17 mouse cellular contexts compared by ENCODE assay signal in the genomic region with DNA sequence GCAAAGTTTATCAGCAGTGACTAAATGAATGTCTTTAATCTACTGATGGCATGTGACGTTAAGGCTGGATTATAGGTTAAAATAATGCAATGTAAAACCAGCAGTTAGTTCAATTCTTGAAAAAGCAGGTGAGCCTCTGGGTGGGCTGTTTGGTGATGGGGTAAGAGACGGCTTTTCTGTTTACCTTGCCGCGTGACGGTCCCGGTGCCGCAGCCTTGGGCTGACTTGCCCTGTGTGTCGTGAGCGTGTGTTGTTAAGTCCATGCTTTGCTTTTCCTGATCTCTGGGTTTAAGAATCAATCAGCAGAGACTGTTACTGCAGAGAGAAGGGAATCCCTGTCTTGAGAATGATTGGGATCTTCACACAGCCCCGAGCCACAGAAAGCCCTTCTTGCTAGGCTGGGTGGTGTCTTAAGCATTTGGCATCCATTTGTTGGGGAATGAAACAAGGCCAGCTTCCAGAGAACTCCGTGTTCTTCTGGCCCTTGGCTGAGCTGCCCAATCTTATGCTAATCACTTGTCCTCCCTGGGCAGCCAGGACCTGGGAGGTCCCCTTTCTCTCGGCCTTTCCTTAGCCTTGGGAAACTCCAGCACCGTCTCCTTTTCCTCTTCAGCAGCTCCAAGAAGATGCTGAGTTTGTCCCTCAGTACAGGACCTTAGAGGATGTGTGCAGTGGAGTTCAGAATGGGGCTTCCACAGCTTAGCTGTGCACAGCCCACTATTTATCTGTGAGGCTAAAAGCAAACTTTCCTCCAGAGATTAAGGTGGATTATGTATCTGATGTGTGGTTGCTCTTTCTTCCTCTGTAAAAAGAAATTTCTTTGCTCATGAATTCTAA. TPM values are rescaled to one million over a fixed set of nuclear protein-coding genes. Genes with fewer than 3 reads are reported as not detected.
DNase-seq lines count a peak whose midpoint lies in the region; ATAC-seq and TF ChIP-seq lines count a peak whose summit lies in the region.
"Had no signal": no experiment of that assay in that cellular context is flagged by ENCODE, and none has a peak within 500 bp of the region (broad histone marks: within the 10 kb centered on the region; RNA-seq: fewer than 3 reads in every experiment).

No protein-coding gene starts in this region.

- no peak overlapping the region for H3K4me3 ChIP-seq in hindbrain, postnatal 0 days (ENCODE audit: low read length)
- H3K4me3 ChIP-seq in hindbrain, embryonic 12.5 days = no peak overlapping the region
- no peak overlapping the region for H3K4me3 ChIP-seq in cortical plate, adult 2 months (ENCODE audit: insufficient read depth, low read length)
- H3K4me3 ChIP-seq in olfactory bulb, adult 2 months (ENCODE audit: insufficient read depth, low read depth, low read length) = no peak overlapping the region
- no peak overlapping the region for H3K4me3 ChIP-seq in kidney, embryonic 16.5 days (ENCODE audit: low read length)

- H3K27ac ChIP-seq in hindbrain, postnatal 0 days = peak overlapping the region; percentile 67
- no peak overlapping the region for H3K27ac ChIP-seq in hindbrain, embryonic 12.5 days
- peak overlapping the region; percentile 50; the same call in 1 of the 2 replicates for H3K27ac ChIP-seq in cortical plate, adult 2 months (ENCODE audit: insufficient read depth, low read length)
- peak overlapping the region; percentile 25 for H3K27ac ChIP-seq in olfactory bulb, adult 2 months (ENCODE audit: insufficient read depth, low read depth, low read length)
- no peak overlapping the region for H3K27ac ChIP-seq in kidney, embryonic 16.5 days (ENCODE audit: low read length)

- TF ChIP-seq CTCF in hindbrain, postnatal 0 days (IDR thresholded peaks at IDR 0.05; ENCODE audit: low read depth) = no peak
- no peak for TF ChIP-seq CTCF in cortical plate, adult 2 months (IDR thresholded peaks at IDR 0.05; ENCODE audit: extremely low read depth, insufficient read depth, low read length)
- no peak for TF ChIP-seq CTCF in olfactory bulb, adult 2 months (IDR thresholded peaks at IDR 0.05; ENCODE audit: insufficient read depth, low read depth, low read length)

- ATAC-seq in hindbrain, postnatal 0 days = peak; percentile 85
- no peak for ATAC-seq in hindbrain, embryonic 12.5 days (ENCODE audit: low FRiP score)
- no peak for ATAC-seq in kidney, embryonic 16.5 days (ENCODE audit: low FRiP score, low TSS enrichment)
- ATAC-seq: intestine, postnatal 0 days had no signal

- peaks cover 12% of the 10 kb centered on the region; the same call in 1 of the 2 replicates for H3K36me3 ChIP-seq in hindbrain, postnatal 0 days (ENCODE audit: insufficient read depth, low read length)
- peaks cover 51% of the 10 kb centered on the region for H3K36me3 ChIP-seq in hindbrain, embryonic 12.5 days
- H3K36me3 ChIP-seq in kidney, embryonic 16.5 days (ENCODE audit: insufficient read depth, low read length) = peaks cover 45% of the 10 kb centered on the region

- no peak overlapping the region for H3K9ac ChIP-seq in hindbrain, postnatal 0 days (replicated peaks; ENCODE audit: low read length)
- H3K9ac ChIP-seq in hindbrain, embryonic 12.5 days = no peak overlapping the region
- no peak overlapping the region for H3K9ac ChIP-seq in kidney, embryonic 16.5 days (replicated peaks; ENCODE audit: low read length)
- H3K9ac ChIP-seq: lung, embryonic 14.5 days had no signal

- no peaks in the 10 kb centered on the region for H3K27me3 ChIP-seq in hindbrain, postnatal 0 days (ENCODE audit: insufficient read depth, low read length)
- no peaks in the 10 kb centered on the region for H3K27me3 ChIP-seq in hindbrain, embryonic 12.5 days
- no peaks in the 10 kb centered on the region for H3K27me3 ChIP-seq in kidney, embryonic 16.5 days (ENCODE audit: insufficient read depth, low read length)

- TF ChIP-seq POLR2A in cortical plate, adult 2 months (IDR thresholded peaks at IDR 0.05; ENCODE audit: extremely low read depth, insufficient read depth, low read length) = no peak
- TF ChIP-seq POLR2A in olfactory bulb, adult 2 months (IDR thresholded peaks at IDR 0.05; ENCODE audit: insufficient read depth, low read depth, low read length) = no peak

- peak; percentile 48 for DNase-seq in hindbrain, postnatal 0 days (ENCODE audit: low spot score)
- DNase-seq in R1 (ENCODE audit: low read depth, low spot score) = peak; percentile 44
- no peak for DNase-seq in embryo, embryonic 10.5 days (ENCODE audit: low spot score)
- DNase-seq: embryo, embryonic 11 days; lung, embryonic 14.5 days; right cerebral cortex, adult 18-20 months had no signal

- H3K4me2 ChIP-seq in hindbrain, postnatal 0 days (ENCODE audit: low read depth, low read length) = no peak overlapping the region
- H3K4me2 ChIP-seq in hindbrain, embryonic 12.5 days (replicated peaks) = no peak overlapping the region
- H3K4me2 ChIP-seq in kidney, embryonic 16.5 days (replicated peaks; ENCODE audit: low read depth, low read length) = no peak overlapping the region
- H3K4me2 ChIP-seq: lung, embryonic 14.5 days; midbrain, embryonic 11.5 days had no signal

- 76% methylated on average over 13 of the region's 13 CpGs for WGBS in hindbrain, postnatal 0 days
- WGBS in hindbrain, embryonic 12.5 days = 83% methylated on average over 13 of the region's 13 CpGs
- 72% methylated on average over 13 of the region's 13 CpGs for WGBS in olfactory bulb, adult 2 months
- 89% methylated on average over 13 of the region's 13 CpGs for WGBS in kidney, embryonic 16.5 days

- H3K4me1 ChIP-seq in hindbrain, postnatal 0 days (ENCODE audit: insufficient read depth, low read length) = no peaks in the 10 kb centered on the region
- no peaks in the 10 kb centered on the region for H3K4me1 ChIP-seq in hindbrain, embryonic 12.5 days
- H3K4me1 ChIP-seq in cortical plate, adult 2 months (ENCODE audit: control insufficient read depth, insufficient read depth, low read length) = peaks cover 2% of the 10 kb centered on the region
- H3K4me1 ChIP-seq in olfactory bulb, adult 2 months (ENCODE audit: control insufficient read depth, insufficient read depth, low read length) = peaks cover 6% of the 10 kb centered on the region; the same call in 1 of the 2 replicates
- no peaks in the 10 kb centered on the region for H3K4me1 ChIP-seq in kidney, embryonic 16.5 days (ENCODE audit: insufficient read depth, low read length)

- no peaks in the 10 kb centered on the region for H3K9me3 ChIP-seq in hindbrain, postnatal 0 days (ENCODE audit: low read length)
- H3K9me3 ChIP-seq in hindbrain, embryonic 12.5 days (replicated peaks) = no peaks in the 10 kb centered on the region
- no peaks in the 10 kb centered on the region for H3K9me3 ChIP-seq in kidney, embryonic 16.5 days (ENCODE audit: low read length)

RNA-seq across cellular contexts. Expression of gene Gm17660, which starts 15.3 kb away (rescaled TPM):
- total RNA-seq in hindbrain, postnatal 0 days (2014; rRNA removed) = 0.58 TPM in 1 of 2 replicates, not detected in the other
- polyA plus RNA-seq in hindbrain, postnatal 0 days (2015; fragmentation: Nextera tagmentation; extraction: Ambion mirVana) = 0.61 TPM in 1 of 2 replicates, not detected in the other
- not detected in 2 replicates for polyA plus RNA-seq in hindbrain, embryonic 12.5 days (2016; fragmentation: Nextera tagmentation; extraction: Ambion mirVana)
- polyA plus RNA-seq in cortical plate, adult 2 months (2012; rRNA removed) = 0.25 TPM in 1 of 2 replicates, not detected in the other
- polyA plus RNA-seq in olfactory bulb, adult 2 months (2012; ENCODE audit: insufficient read depth, insufficient read length, low replicate concordance, missing spikeins) = not detected in 2 replicates
- polyA plus RNA-seq in kidney, embryonic 16.5 days (2015; fragmentation: Nextera tagmentation; extraction: Ambion mirVana) = not detected in 2 replicates
- total RNA-seq: granulocyte monocyte progenitor cell, adult 5-6 weeks; heart, postnatal 25 days; layer of hippocampus, adult 18-20 months; left cerebral cortex, postnatal 25 days had no signal
- polyA plus RNA-seq: lung, embryonic 14.5 days; neural tube, embryonic 11.5 days had no signal

RNA-seq across cellular contexts. Expression of gene Nudt9, which starts 16.0 kb away (rescaled TPM):
- 54.9 and 59.1 TPM in 2 replicates for total RNA-seq in hindbrain, postnatal 0 days (2014; rRNA removed)
- polyA plus RNA-seq in hindbrain, postnatal 0 days (2015; fragmentation: Nextera tagmentation; extraction: Ambion mirVana) = 72.6 and 80.2 TPM in 2 replicates
- polyA plus RNA-seq in hindbrain, embryonic 12.5 days (2016; fragmentation: Nextera tagmentation; extraction: Ambion mirVana) = 64.7 and 70.4 TPM in 2 replicates
- 75.7 and 82.3 TPM in 2 replicates for polyA plus RNA-seq in cortical plate, adult 2 months (2012; rRNA removed)
- not detected in 2 replicates for polyA plus RNA-seq in olfactory bulb, adult 2 months (2012; ENCODE audit: insufficient read depth, insufficient read length, low replicate concordance, missing spikeins)
- 62.2 and 62.3 TPM in 2 replicates for polyA plus RNA-seq in kidney, embryonic 16.5 days (2015; fragmentation: Nextera tagmentation; extraction: Ambion mirVana)

RNA-seq across cellular contexts. Expression of gene Hsd17b11, which starts 40.4 kb away (rescaled TPM):
- total RNA-seq in hindbrain, postnatal 0 days (2014; rRNA removed) = 15.2 and 20.5 TPM in 2 replicates
- 4.5 and 5.4 TPM in 2 replicates for polyA plus RNA-seq in hindbrain, postnatal 0 days (2015; fragmentation: Nextera tagmentation; extraction: Ambion mirVana)
- polyA plus RNA-seq in hindbrain, embryonic 12.5 days (2016; fragmentation: Nextera tagmentation; extraction: Ambion mirVana) = 2.2 and 2.4 TPM in 2 replicates
- 38.1 and 41.4 TPM in 2 replicates for polyA plus RNA-seq in cortical plate, adult 2 months (2012; rRNA removed)
- not detected in 2 replicates for polyA plus RNA-seq in olfactory bulb, adult 2 months (2012; ENCODE audit: insufficient read depth, insufficient read length, low replicate concordance, missing spikeins)
- 6.2 and 7.9 TPM in 2 replicates for polyA plus RNA-seq in kidney, embryonic 16.5 days (2015; fragmentation: Nextera tagmentation; extraction: Ambion mirVana)

RNA-seq across cellular contexts. Expression of gene Sparcl1, which starts 51.4 kb away (rescaled TPM):
- total RNA-seq in hindbrain, postnatal 0 days (2014; rRNA removed) = 660 and 723 TPM in 2 replicates
- polyA plus RNA-seq in hindbrain, postnatal 0 days (2015; fragmentation: Nextera tagmentation; extraction: Ambion mirVana) = 782 and 913 TPM in 2 replicates
- 78.8 and 85.8 TPM in 2 replicates for polyA plus RNA-seq in hindbrain, embryonic 12.5 days (2016; fragmentation: Nextera tagmentation; extraction: Ambion mirVana)
- polyA plus RNA-seq in cortical plate, adult 2 months (2012; rRNA removed) = 1,820 and 1,861 TPM in 2 replicates
- polyA plus RNA-seq in olfactory bulb, adult 2 months (2012; ENCODE audit: insufficient read depth, insufficient read length, low replicate concordance, missing spikeins) = 627 and 723 TPM in 2 replicates
- 56.7 and 79.2 TPM in 2 replicates for polyA plus RNA-seq in kidney, embryonic 16.5 days (2015; fragmentation: Nextera tagmentation; extraction: Ambion mirVana)
- total RNA-seq: granulocyte monocyte progenitor cell, adult 5-6 weeks had no signal

Comparison
In these comparisons a context has a peak if more than half of its experiments do, and no peak if none do; other contexts are left out.
1. H3K27ac ChIP-seq: peak in hindbrain, postnatal 0 days (single experiment), cortical plate, adult 2 months (single experiment) and olfactory bulb, adult 2 months (single experiment); none in hindbrain, embryonic 12.5 days (single experiment) and kidney, embryonic 16.5 days (single experiment).